Mouse (Mus musculus): Measurements from ENCODE around the gene Lrmp. TPM values are rescaled to one million over a fixed set of nuclear protein-coding genes. Genes with fewer than 3 reads are reported as not detected.

The Lrmp gene
- polyA plus RNA-seq, 1 experiment from 2014 or later, result 2.0 TPM

GRCm38 (mm10) chr6:145179665-145180064, 64.2 kb downstream of the Lrmp start:
- no peak overlapping the region for H3K4me3 ChIP-seq (ENCODE audit: low read depth, low read length)
- no peak for ATAC-seq (replicated peaks; ENCODE audit: insufficient number of reproducible peaks, low FRiP score, low TSS enrichment, low read depth)
- H3K27ac ChIP-seq (replicated peaks; ENCODE audit: low read depth, low read length), result no peak overlapping the region
- WGBS, result 28% methylated on average over 6 of the region's 6 CpGs
- H3K36me3 ChIP-seq (replicated peaks; ENCODE audit: control insufficient read depth, insufficient read depth, low read depth, low read length), result no peaks in the 10 kb centered on the region
- no peaks in the 10 kb centered on the region for H3K9me3 ChIP-seq (replicated peaks; ENCODE audit: control insufficient read depth, low read length)
- DNase-seq (ENCODE audit: low spot score), result peak; percentile 77
- no peaks in the 10 kb centered on the region for H3K27me3 ChIP-seq (ENCODE audit: control insufficient read depth, insufficient read depth, low read length)
- H3K9ac ChIP-seq (replicated peaks; ENCODE audit: low read length), result no peak overlapping the region
- H3K4me1 ChIP-seq (ENCODE audit: control insufficient read depth, insufficient read depth, low read length), result no peaks in the 10 kb centered on the region
- H3K4me2 ChIP-seq (ENCODE audit: low read depth, low read length), result no peak overlapping the region

- no peak overlapping the region for H3K27ac ChIP-seq (replicated peaks; ENCODE audit: low read depth, low read length)
- WGBS, result 81% methylated on average over 8 of the region's 8 CpGs
- ATAC-seq (replicated peaks; ENCODE audit: insufficient number of reproducible peaks, low FRiP score, low TSS enrichment, low read depth), result no peak
Measured at GRCm38 (mm10) chr6:145182044-145182443, 66.6 kb downstream of the Lrmp start.

GRCm38 (mm10) chr6:145186096-145186495, 70.6 kb downstream of the Lrmp start:
- H3K4me2 ChIP-seq (ENCODE audit: low read depth, low read length), result no peak overlapping the region
- no peak overlapping the region for H3K9ac ChIP-seq (replicated peaks; ENCODE audit: low read length)
- no peak overlapping the region for H3K27ac ChIP-seq (replicated peaks; ENCODE audit: low read depth, low read length)
- no peak for DNase-seq (ENCODE audit: low spot score)
- ATAC-seq (replicated peaks; ENCODE audit: insufficient number of reproducible peaks, low FRiP score, low TSS enrichment, low read depth), result no peak
- H3K27me3 ChIP-seq (ENCODE audit: control insufficient read depth, insufficient read depth, low read length), result no peaks in the 10 kb centered on the region
- no peak overlapping the region for H3K4me3 ChIP-seq (ENCODE audit: low read depth, low read length)
- H3K36me3 ChIP-seq (replicated peaks; ENCODE audit: control insufficient read depth, insufficient read depth, low read depth, low read length), result no peaks in the 10 kb centered on the region
- H3K4me1 ChIP-seq (ENCODE audit: control insufficient read depth, insufficient read depth, low read length), result no peaks in the 10 kb centered on the region
- H3K9me3 ChIP-seq (replicated peaks; ENCODE audit: control insufficient read depth, low read length), result no peaks in the 10 kb centered on the region
- 89% methylated on average over 1 of the region's 1 CpGs for WGBS

More at GRCm38 (mm10) chr6:145182044-145182443, 66.6 kb downstream of the Lrmp start:
- H3K36me3 ChIP-seq (replicated peaks; ENCODE audit: control insufficient read depth, insufficient read depth, low read depth, low read length), result no peaks in the 10 kb centered on the region
- no peaks in the 10 kb centered on the region for H3K27me3 ChIP-seq (ENCODE audit: control insufficient read depth, insufficient read depth, low read length)
- H3K9me3 ChIP-seq (replicated peaks; ENCODE audit: control insufficient read depth, low read length), result no peaks in the 10 kb centered on the region
- H3K9ac ChIP-seq (replicated peaks; ENCODE audit: low read length), result no peak overlapping the region
- no peak overlapping the region for H3K4me3 ChIP-seq (ENCODE audit: low read depth, low read length)
- no peak overlapping the region for H3K4me2 ChIP-seq (ENCODE audit: low read depth, low read length)
- H3K4me1 ChIP-seq (ENCODE audit: control insufficient read depth, insufficient read depth, low read length), result no peaks in the 10 kb centered on the region
- no peak for DNase-seq (ENCODE audit: low spot score)

GRCm38 (mm10) chr6:145187093-145188088, 71.9 kb downstream of the Lrmp start:
- Histone ChIP-seq H3K9me3 (replicated peaks; ENCODE audit: control insufficient read depth, low read length) (no peaks in the 10 kb centered on the region), H3K4me1 (ENCODE audit: control insufficient read depth, insufficient read depth, low read length) (no peaks in the 10 kb centered on the region)
- ATAC-seq (replicated peaks; ENCODE audit: insufficient number of reproducible peaks, low FRiP score, low TSS enrichment, low read depth), result no peak

GRCm38 (mm10) chr6:145193038-145193437, 77.6 kb downstream of the Lrmp start:
- ATAC-seq (replicated peaks; ENCODE audit: insufficient number of reproducible peaks, low FRiP score, low TSS enrichment, low read depth), result no peak
- Histone ChIP-seq H3K27ac (replicated peaks; ENCODE audit: low read depth, low read length) (no peak overlapping the region), H3K9me3 (replicated peaks; ENCODE audit: control insufficient read depth, low read length) (no peaks in the 10 kb centered on the region), H3K36me3 (replicated peaks; ENCODE audit: control insufficient read depth, insufficient read depth, low read depth, low read length) (no peaks in the 10 kb centered on the region), H3K27me3 (ENCODE audit: control insufficient read depth, insufficient read depth, low read length) (no peaks in the 10 kb centered on the region), H3K4me3 (ENCODE audit: low read depth, low read length) (no peak overlapping the region), H3K9ac (replicated peaks; ENCODE audit: low read length) (no peak overlapping the region), H3K4me2 (ENCODE audit: low read depth, low read length) (no peak overlapping the region), H3K4me1 (ENCODE audit: control insufficient read depth, insufficient read depth, low read length) (no peaks in the 10 kb centered on the region)
- no peak for DNase-seq (ENCODE audit: low spot score)
- 88% methylated on average over 3 of the region's 3 CpGs for WGBS

More at GRCm38 (mm10) chr6:145187093-145188088, 71.9 kb downstream of the Lrmp start:
- Histone ChIP-seq H3K4me2 (ENCODE audit: low read depth, low read length) (peak overlapping the region; percentile 30), H3K9ac (replicated peaks; ENCODE audit: low read length) (0 out of 2 replicates have a peak overlapping the region, but pooled peaks have one; percentile 9), H3K27me3 (ENCODE audit: control insufficient read depth, insufficient read depth, low read length) (no peaks in the 10 kb centered on the region), H3K36me3 (replicated peaks; ENCODE audit: control insufficient read depth, insufficient read depth, low read depth, low read length) (no peaks in the 10 kb centered on the region), H3K4me3 (ENCODE audit: low read depth, low read length) (no peak overlapping the region), H3K27ac (replicated peaks; ENCODE audit: low read depth, low read length) (no peak overlapping the region)
- WGBS, result 59% methylated on average over 27 of the region's 27 CpGs
- DNase-seq (ENCODE audit: low spot score), result peak; percentile 74

- Histone ChIP-seq H3K9me3 (replicated peaks; ENCODE audit: control insufficient read depth, low read length) (no peaks in the 10 kb centered on the region), H3K4me1 (ENCODE audit: control insufficient read depth, insufficient read depth, low read length) (no peaks in the 10 kb centered on the region), H3K4me2 (ENCODE audit: low read depth, low read length) (no peak overlapping the region), H3K27me3 (ENCODE audit: control insufficient read depth, insufficient read depth, low read length) (no peaks in the 10 kb centered on the region), H3K4me3 (ENCODE audit: low read depth, low read length) (no peak overlapping the region), H3K36me3 (replicated peaks; ENCODE audit: control insufficient read depth, insufficient read depth, low read depth, low read length) (no peaks in the 10 kb centered on the region), H3K9ac (replicated peaks; ENCODE audit: low read length) (no peak overlapping the region), H3K27ac (replicated peaks; ENCODE audit: low read depth, low read length) (no peak overlapping the region)
- DNase-seq (ENCODE audit: low spot score) (no peak), ATAC-seq (replicated peaks; ENCODE audit: insufficient number of reproducible peaks, low FRiP score, low TSS enrichment, low read depth) (no peak)
- 85% methylated on average over 11 of the region's 11 CpGs for WGBS
Measured at GRCm38 (mm10) chr6:145193446-145193845, 78.0 kb downstream of the Lrmp start.

- WGBS, result 93% methylated on average over 8 of the region's 8 CpGs
- Histone ChIP-seq H3K4me3 (ENCODE audit: low read depth, low read length) (no peak overlapping the region), H3K27me3 (ENCODE audit: control insufficient read depth, insufficient read depth, low read length) (no peaks in the 10 kb centered on the region), H3K4me2 (ENCODE audit: low read depth, low read length) (no peak overlapping the region), H3K9me3 (replicated peaks; ENCODE audit: control insufficient read depth, low read length) (no peaks in the 10 kb centered on the region), H3K36me3 (replicated peaks; ENCODE audit: control insufficient read depth, insufficient read depth, low read depth, low read length) (no peaks in the 10 kb centered on the region), H3K4me1 (ENCODE audit: control insufficient read depth, insufficient read depth, low read length) (no peaks in the 10 kb centered on the region), H3K9ac (replicated peaks; ENCODE audit: low read length) (no peak overlapping the region), H3K27ac (replicated peaks; ENCODE audit: low read depth, low read length) (no peak overlapping the region)
- no peak for DNase-seq (ENCODE audit: low spot score)
- ATAC-seq (replicated peaks; ENCODE audit: insufficient number of reproducible peaks, low FRiP score, low TSS enrichment, low read depth), result no peak
Measured at GRCm38 (mm10) chr6:145197949-145198686, 82.7 kb downstream of the Lrmp start.
